Mouse (Mus musculus): ENCODE data around the gene Efcab2. TPM values are rescaled to one million over a fixed set of nuclear protein-coding genes. Genes with fewer than 3 reads are reported as not detected.

Efcab2 gene
- 10 to 100 TPM in 3 of 4 experiments, 1 to 10 TPM in 1; 9.7 to 15.5 (median 13.1) TPM for total RNA-seq (2022)

DNA sequence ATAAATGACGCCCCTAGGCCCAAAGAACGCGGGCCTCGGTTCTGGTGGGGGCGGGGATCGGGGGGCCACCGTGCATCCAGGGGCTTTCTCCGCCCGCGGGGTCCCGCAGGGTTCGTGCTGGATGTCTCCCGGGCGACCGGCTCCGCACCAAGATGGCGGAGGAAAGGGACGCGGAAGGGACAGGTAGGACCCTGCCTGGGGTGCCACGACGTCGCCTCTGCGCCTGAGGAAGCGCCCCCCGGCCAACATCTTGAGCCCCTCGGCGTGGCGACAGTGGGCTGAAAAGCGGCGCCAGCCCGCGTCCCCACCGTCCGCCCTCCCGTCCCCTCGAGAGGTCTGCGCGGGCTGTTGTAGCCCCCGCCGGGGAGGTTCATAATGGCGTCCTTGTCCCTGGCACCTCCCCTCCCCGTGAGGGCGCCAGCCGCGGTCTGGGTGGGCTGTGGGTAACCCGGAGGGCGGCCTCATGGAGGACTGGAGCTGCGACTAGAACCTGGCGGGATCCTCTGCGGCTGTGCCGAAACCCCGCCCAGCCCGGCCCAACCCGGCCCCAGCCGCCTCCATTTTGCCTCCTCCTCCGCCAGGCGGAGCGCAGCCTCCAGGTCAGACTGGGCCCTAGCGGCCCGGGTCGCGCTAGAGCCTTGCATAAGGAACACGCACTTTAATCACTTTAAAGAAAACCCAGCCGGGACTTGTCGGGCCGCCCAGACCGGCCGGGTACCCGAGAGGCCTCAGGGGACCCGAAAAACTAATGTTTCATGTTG, at the start of gene Efcab2:
Gene Efcab2, plus strand, starts transcription at position 135 of the 761 bp plus-strand sequence.
- DNase-seq (ENCODE audit: low spot score in 2 of 2), result peak; percentile 82 to 91

GRCm38 (mm10) chr1:178357776-178358710, 47.8 kb upstream of the Efcab2 start:
- DNase-seq (ENCODE audit: low spot score in 2 of 2), result no peak

- no peak for DNase-seq (ENCODE audit: low spot score in 2 of 2)
Observed at GRCm38 (mm10) chr1:178360264-178360663, 45.6 kb upstream of the Efcab2 start.

DNA sequence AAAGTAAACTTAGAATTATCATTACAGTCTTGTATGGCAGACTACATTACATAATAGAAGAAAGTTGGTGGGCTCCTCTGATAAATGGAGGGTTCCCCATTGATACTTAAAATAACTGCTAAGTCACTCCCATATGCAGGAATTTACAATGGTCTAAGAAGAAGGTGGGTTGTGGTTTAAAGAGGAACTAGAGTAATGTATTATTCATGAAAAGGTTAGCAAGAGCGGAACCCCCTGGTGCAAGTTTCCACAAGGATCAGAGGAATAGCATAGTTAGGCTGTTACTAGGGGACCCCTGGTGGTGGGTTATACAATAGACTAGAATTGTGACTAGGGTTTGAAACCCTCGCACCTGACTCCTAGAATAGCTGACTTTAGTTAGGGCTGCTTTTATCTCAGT, 45.2 kb upstream of the Efcab2 start:
- DNase-seq (ENCODE audit: low spot score in 2 of 2), result no peak

- DNase-seq (ENCODE audit: low spot score in 2 of 2), result no peak
Observed at GRCm38 (mm10) chr1:178365171-178365570, 40.7 kb upstream of the Efcab2 start.

DNA sequence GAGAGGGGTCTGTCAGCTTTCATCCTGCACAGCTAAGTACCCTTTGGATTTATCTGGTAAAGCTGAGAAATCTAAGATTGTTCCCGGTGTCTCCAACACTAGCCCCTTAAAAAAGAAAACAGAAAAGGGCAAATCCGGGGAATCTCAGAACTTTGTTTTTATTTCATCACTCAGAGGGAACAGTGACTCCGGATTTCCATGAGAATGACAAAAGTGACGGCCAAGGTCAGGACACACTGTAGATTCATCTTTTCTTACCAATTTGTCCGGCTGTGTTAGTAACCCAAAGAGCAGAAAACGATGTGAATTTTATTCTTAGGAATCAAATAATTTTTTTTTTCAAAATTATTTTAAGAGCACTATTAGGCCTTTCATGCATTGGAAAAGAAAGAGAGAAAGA, 37.8 kb upstream of the Efcab2 start:
- DNase-seq (ENCODE audit: low spot score in 2 of 2), result no peak

- DNase-seq (ENCODE audit: low spot score in 2 of 2), result peak; percentile 93 to 96
Observed at GRCm38 (mm10) chr1:178368548-178369271, 37.2 kb upstream of the Efcab2 start.

DNA sequence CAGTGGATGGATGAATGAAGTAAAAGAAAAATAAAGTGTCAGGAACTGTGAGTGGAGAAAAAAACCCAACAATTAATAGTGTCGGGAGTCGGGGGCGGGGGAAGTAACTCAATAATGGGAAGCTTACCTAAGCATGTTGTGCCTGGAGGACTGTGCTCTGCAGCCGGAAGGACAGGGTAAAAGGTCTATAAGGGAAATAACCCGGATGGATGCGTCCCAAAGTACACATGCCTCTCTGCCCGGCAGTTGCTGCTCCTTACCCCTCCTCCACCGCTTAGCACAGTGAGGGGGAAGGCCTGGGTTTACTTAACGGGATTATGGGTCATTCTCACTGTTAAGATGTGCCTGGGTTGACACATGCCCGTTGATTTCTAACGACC, 36.6 kb upstream of the Efcab2 start:
- peak; percentile 13 to 30 for DNase-seq (ENCODE audit: low spot score in 2 of 2)

DNA sequence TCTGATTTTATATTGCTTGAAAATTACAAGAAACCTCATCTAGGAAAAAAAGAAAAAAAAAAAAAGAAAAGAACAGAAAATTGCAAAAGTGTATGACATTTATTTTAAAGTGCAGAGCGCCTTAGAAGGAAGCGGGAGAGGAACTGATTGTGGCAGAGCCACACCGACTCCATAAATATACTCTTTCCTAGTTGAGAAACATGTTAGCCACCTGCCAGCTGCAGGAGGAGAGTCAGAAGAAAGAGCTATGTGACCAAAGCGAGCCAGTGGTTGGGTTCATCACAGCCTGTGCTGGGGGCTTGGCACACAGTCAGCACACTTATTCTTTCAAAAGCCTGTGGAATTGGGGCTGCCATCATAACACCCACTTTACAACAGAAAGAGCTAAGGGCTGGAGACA, 33.2 kb upstream of the Efcab2 start:
- DNase-seq (ENCODE audit: low spot score in 2 of 2), result no peak

DNA sequence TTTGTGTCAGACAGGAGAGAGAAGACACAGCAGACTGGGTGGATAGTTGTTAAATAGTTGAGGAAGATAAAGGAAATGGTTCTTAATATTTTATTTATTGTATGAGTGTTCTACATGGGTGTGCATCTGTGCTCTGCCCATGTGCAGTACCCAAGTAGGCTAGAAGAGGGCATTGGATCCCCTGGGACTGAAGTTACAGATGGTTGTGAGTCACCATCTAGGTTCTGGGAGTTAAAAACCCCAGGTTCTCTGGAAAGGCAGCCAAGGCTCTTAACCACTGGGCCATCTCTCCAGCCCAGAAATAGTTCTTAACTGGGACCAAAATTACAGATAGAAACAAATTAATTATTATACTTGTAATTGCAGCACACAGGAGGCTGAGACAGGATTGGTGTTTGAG, 30.5 kb upstream of the Efcab2 start:
- no peak for DNase-seq (ENCODE audit: low spot score in 2 of 2)

- no peak for DNase-seq (ENCODE audit: low spot score in 2 of 2)
Observed at GRCm38 (mm10) chr1:178376061-178376460, 29.8 kb upstream of the Efcab2 start.

DNA sequence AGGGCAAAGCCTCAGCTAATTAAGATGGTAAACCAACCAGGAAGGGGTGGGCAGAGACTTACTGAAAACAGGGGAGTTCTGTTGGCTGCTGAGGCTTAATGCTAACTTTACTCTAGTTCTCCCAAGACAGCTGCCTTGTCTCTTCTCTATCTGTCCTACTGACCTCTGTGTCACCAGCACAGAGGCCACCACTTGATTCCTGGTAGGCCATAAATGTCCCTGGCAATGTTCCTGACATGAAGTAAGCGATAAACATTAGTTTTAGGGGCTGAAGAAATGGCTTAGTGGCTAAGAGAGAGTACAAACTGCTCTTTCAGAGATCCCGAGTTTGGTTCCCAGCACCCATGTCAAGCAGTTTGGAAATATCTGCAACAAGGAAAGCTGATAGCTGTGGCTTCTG, 29.0 kb upstream of the Efcab2 start:
- DNase-seq (ENCODE audit: low spot score in 2 of 2), result no peak

DNA sequence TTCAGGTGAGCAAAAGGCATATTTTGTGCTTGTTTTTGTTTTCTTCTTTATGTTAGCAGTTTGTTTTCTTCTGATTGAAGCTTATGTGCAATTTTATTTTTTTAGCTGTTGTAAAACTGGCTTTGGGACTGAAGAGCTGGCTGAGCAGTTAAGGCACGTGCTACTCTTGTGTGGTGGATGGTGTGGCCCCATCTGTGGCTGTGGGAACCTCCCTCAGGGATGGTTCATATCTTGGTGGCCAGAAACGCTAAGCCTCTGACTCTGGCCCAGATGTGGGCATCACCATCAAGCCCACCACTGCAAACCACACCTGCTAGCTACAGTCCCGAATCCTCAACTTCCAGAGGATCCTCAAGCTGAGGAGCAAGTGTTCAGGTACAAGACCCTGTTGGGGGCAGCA, 27.8 kb upstream of the Efcab2 start:
- DNase-seq (ENCODE audit: low spot score in 2 of 2), result no peak

DNA sequence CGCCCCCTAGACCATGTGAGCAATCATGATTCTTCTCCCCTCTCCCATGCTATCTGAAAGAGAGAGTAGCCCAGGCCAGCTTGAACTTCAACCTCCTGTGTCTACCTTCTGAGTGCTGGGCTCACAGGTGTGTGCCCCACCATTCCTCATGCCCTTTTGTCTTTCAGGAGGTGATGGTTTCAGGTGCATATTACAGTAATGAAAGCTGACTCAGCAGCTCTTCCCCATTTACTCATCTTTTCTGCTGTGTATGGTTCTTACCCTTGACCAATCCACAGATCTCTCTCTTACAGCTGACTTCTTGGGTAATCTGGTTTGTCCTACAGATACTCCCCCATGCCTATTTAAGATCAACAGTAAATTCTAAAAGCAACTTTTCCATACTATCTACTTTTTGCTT, 26.7 kb upstream of the Efcab2 start:
- DNase-seq (ENCODE audit: low spot score in 2 of 2), result no peak

GRCm38 (mm10) chr1:178382165-178382564, 23.7 kb upstream of the Efcab2 start:
- no peak for DNase-seq (ENCODE audit: low spot score in 2 of 2)

DNA sequence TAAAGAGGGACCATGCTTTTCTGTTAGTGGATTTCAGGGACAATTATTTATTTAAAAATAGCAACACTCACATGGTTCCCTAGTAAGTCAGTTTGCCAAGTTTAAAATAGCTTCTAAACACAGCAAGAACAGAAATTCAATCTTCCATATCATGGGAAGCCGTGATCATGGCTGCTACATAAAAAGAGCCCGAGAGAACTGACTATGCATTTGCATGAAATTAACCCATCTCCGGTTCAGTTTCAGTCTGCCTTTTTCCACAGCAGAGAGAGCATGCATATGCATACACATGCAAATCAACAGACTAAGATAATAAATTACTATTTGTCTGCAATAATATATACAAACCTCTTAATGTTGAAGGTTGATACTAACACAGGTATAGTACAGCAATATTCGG, 17.1 kb upstream of the Efcab2 start:
- DNase-seq (ENCODE audit: low spot score in 2 of 2), result no peak

GRCm38 (mm10) chr1:178389401-178389800, 16.5 kb upstream of the Efcab2 start:
- peak; percentile 31 to 58 for DNase-seq (ENCODE audit: low spot score in 2 of 2)

DNA sequence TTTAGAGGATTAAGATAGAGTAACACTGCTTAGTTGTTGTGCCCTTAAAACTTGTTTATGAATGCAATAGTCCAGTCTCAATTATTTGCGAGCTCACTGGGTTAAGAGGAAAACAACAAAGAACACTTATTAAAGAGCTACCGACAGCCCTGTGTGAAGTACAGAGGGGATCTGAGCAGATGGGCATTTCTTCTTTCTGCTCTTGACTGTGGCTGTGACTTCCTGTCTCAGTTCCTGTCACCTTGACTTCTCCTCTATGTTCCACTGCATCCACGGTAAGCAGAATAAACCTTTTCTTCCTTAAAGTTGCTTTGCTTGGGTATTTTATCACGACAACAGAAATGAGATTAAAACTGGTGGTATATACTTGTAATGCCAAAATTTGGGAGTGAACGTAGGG, 12.9 kb upstream of the Efcab2 start:
- DNase-seq (ENCODE audit: low spot score in 2 of 2), result no peak

DNA sequence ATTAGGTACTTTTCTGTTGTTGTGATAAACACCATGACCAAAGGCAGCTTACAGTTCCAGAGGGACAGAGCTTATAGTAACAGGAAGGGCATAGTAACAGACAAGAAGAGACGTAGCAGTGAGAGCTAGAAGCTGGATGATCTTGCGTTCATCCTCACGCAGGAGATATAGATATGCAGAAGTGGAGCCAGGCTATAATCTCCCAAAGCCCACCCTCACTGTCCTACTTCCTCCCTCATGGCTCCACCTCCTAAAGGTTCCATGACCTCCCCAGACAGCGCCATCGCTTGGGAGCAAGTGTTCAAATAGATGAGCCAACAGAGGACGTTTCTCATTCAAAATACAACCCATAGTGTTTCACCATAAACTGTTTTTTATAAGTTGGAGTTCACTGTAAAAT, 10.8 kb upstream of the Efcab2 start:
- DNase-seq (ENCODE audit: low spot score in 2 of 2), result no peak

- no peak for DNase-seq (ENCODE audit: low spot score in 2 of 2)
Observed at GRCm38 (mm10) chr1:178396383-178396782, 9.5 kb upstream of the Efcab2 start.

- DNase-seq (ENCODE audit: low spot score in 2 of 2), result no peak
Observed at GRCm38 (mm10) chr1:178399879-178400278, 6.0 kb upstream of the Efcab2 start.

- DNase-seq (ENCODE audit: low spot score in 2 of 2), result no peak
Observed at GRCm38 (mm10) chr1:178400652-178401051, 5.2 kb upstream of the Efcab2 start.

All from gastrocnemius, adult 8-10 months (tissue).